Mouse (Mus musculus) heart, postnatal 0 days (tissue): ENCODE measurements around the gene Il17re. TPM values are rescaled to one million over a fixed set of nuclear protein-coding genes. Genes with fewer than 3 reads are reported as not detected.
A peak's percentile ranks its signal among the peaks of the same experiment; 100 is the strongest.

Experiments used
- ATAC-seq: fragments of 200-750 bp; cut with Nextera tagmentation; 2 replicates; pipeline ENCODE4 v1.8.0; 2017; ENCODE audit warnings: low read depth, moderate number of reproducible peaks, moderate library complexity; ENCODE audit not compliant: insufficient read depth
- DNase-seq: peaks from one replicate; pipeline ENCODE4 v3.0.0-alpha.2; 2016; ENCODE audit warnings: low spot score
- H3K27ac ChIP-seq: fragments of 300-500 bp; sonication (generic); 2 replicates; pipeline ENCODE4 v1.5.1; 2014; ENCODE audit warnings: low read depth, mild to moderate bottlenecking
- H3K27me3 ChIP-seq: fragments of 300-500 bp; sonication (generic); 2 replicates; pipeline ENCODE4 v1.6.1; 2014; ENCODE audit warnings: low read length, mixed read lengths; ENCODE audit not compliant: control insufficient read depth, insufficient read depth
- H3K36me3 ChIP-seq: fragments of 300-500 bp; sonication (generic); replicated peaks from 2 replicates; pipeline ENCODE4 v1.6.1; 2014; ENCODE audit warnings: low read length, mixed read lengths; ENCODE audit not compliant: control insufficient read depth, insufficient read depth
- H3K4me1 ChIP-seq: fragments of 300-500 bp; sonication (generic); 2 replicates; pipeline ENCODE4 v1.6.1; 2014; ENCODE audit warnings: antibody characterized with exemption; ENCODE audit not compliant: control insufficient read depth, insufficient read depth
- H3K4me2 ChIP-seq: fragments of 300-500 bp; sonication (generic); 2 replicates; pipeline ENCODE4 v1.6.1; 2014; ENCODE audit warnings: low read depth, mild to moderate bottlenecking, low read length, moderate library complexity
- H3K4me3 ChIP-seq: fragments of 300-500 bp; sonication (generic); 2 replicates; pipeline ENCODE4 v1.5.1; 2014; ENCODE audit warnings: low read depth, low read length
- H3K9ac ChIP-seq: fragments of 300-500 bp; sonication (generic); replicated peaks from 2 replicates; pipeline ENCODE4 v1.6.1; 2014; ENCODE audit warnings: low read depth, low read length, mixed read lengths
- H3K9me3 ChIP-seq: fragments of 300-500 bp; sonication (generic); replicated peaks from 2 replicates; pipeline ENCODE4 v1.6.1; 2016; ENCODE audit warnings: low read length; ENCODE audit not compliant: control insufficient read depth
- CTCF ChIP-seq: IDR thresholded peaks from 2 replicates; pipeline ENCODE4 v1.5.1; 2016; ENCODE audit warnings: antibody characterized with exemption, control low read depth, low read depth
- EP300 ChIP-seq: IDR thresholded peaks from 2 replicates; pipeline ENCODE4 v1.6.1; 2016; ENCODE audit warnings: antibody characterized with exemption, low read depth
- WGBS: fragments of 180-500 bp; shearing (Covaris S2); extraction: QIAGEN DNeasy Blood & Tissue Kit; methylation state at CpG from one replicate; pipeline ENCODE4 v1.1.7; 2014; 5-methylcytosine and 5-hydroxymethylcytosine counted together
- polyA plus RNA-seq: library from polyadenylated mRNA; unstranded; fragments of >200 nt; fragmentation: Nextera tagmentation; extraction: Ambion mirVana; gene quantifications from 2 replicates; pipeline ENCODE4 v1.2.1, GENCODE M21; 2015
- total RNA-seq: library from RNA; depleted of rRNA; stranded (reverse); fragments of >200 nt; gene quantifications from 2 replicates; pipeline ENCODE4 v1.2.3, GENCODE M21; 2014; ENCODE audit warnings: low replicate concordance

Gene Il17re
- total and polyA plus RNA-seq, 2 experiments from 2014 or later, result 0.85 to 2.2 TPM

GRCm38 (mm10) chr6:113443091-113443490, 15.2 kb upstream of the Il17re start:
- Histone ChIP-seq H3K9me3 (no peaks in the 10 kb centered on the region), H3K4me2 (peak overlapping the region; percentile 98), H3K27ac (peak overlapping the region; percentile 63), H3K9ac (peak overlapping the region; percentile 94), H3K36me3 (peaks cover 20% of the 10 kb centered on the region), H3K4me1 (peaks cover 8% of the 10 kb centered on the region; the same call in 1 of the 2 replicates), H3K4me3 (peak overlapping the region; percentile 93), H3K27me3 (no peaks in the 10 kb centered on the region)
- 45% methylated on average over 12 of the region's 12 CpGs for WGBS
- ATAC-seq (no peak), DNase-seq (no peak)
- TF ChIP-seq CTCF (peak; percentile 19; the same call in 1 of the 2 replicates), EP300 (no peak)

- Histone ChIP-seq H3K9ac (no peak overlapping the region), H3K27me3 (no peaks in the 10 kb centered on the region), H3K4me3 (no peak overlapping the region), H3K4me1 (peaks cover 8% of the 10 kb centered on the region; the same call in 1 of the 2 replicates), H3K4me2 (no peak overlapping the region), H3K27ac (no peak overlapping the region), H3K9me3 (no peaks in the 10 kb centered on the region), H3K36me3 (peaks cover 26% of the 10 kb centered on the region)
- ATAC-seq (no peak), DNase-seq (no peak)
- WGBS, result 90% methylated on average over 6 of the region's 8 CpGs
- TF ChIP-seq CTCF (no peak), EP300 (no peak)
Measured at GRCm38 (mm10) chr6:113444207-113444965, 13.9 kb upstream of the Il17re start.

- Histone ChIP-seq H3K27me3 (no peaks in the 10 kb centered on the region), H3K4me2 (no peak overlapping the region), H3K9ac (no peak overlapping the region), H3K9me3 (no peaks in the 10 kb centered on the region), H3K36me3 (peaks cover 26% of the 10 kb centered on the region), H3K27ac (no peak overlapping the region), H3K4me3 (no peak overlapping the region), H3K4me1 (peaks cover 19% of the 10 kb centered on the region)
- ATAC-seq, result no peak
- WGBS, result 92% methylated on average over 4 of the region's 4 CpGs
- DNase-seq, result no peak
- TF ChIP-seq CTCF (no peak), EP300 (no peak)
Measured at GRCm38 (mm10) chr6:113447639-113448038, 10.6 kb upstream of the Il17re start.

GRCm38 (mm10) chr6:113451839-113452238, 6.4 kb upstream of the Il17re start:
- ATAC-seq, result peak; percentile 47; the same call in 1 of the 2 replicates
- no peaks in the 10 kb centered on the region for H3K9me3 ChIP-seq
- no peak overlapping the region for H3K4me3 ChIP-seq
- no peak overlapping the region for H3K9ac ChIP-seq
- peaks cover 19% of the 10 kb centered on the region for H3K36me3 ChIP-seq
- no peak overlapping the region for H3K4me2 ChIP-seq
- H3K27me3 ChIP-seq, result no peaks in the 10 kb centered on the region
- H3K4me1 ChIP-seq, result peaks cover 13% of the 10 kb centered on the region; the same call in 1 of the 2 replicates
- DNase-seq, result peak; percentile 15
- peak overlapping the region; percentile 34; the same call in 1 of the 2 replicates for H3K27ac ChIP-seq
- 31% methylated on average over 2 of the region's 2 CpGs for WGBS
- TF ChIP-seq EP300 (no peak), CTCF (no peak)

- H3K4me2 ChIP-seq, result no peak overlapping the region
- ATAC-seq, result no peak
- no peaks in the 10 kb centered on the region for H3K9me3 ChIP-seq
- H3K4me1 ChIP-seq, result peaks cover 13% of the 10 kb centered on the region; the same call in 1 of the 2 replicates
- no peak overlapping the region for H3K9ac ChIP-seq
- TF ChIP-seq CTCF, result no peak
- no peak for TF ChIP-seq EP300
- no peak overlapping the region for H3K27ac ChIP-seq
- 53% methylated on average over 5 of the region's 5 CpGs for WGBS
- H3K27me3 ChIP-seq, result no peaks in the 10 kb centered on the region
- no peaks in the 10 kb centered on the region for H3K36me3 ChIP-seq
- no peak overlapping the region for H3K4me3 ChIP-seq
- no peak for DNase-seq
Measured at GRCm38 (mm10) chr6:113455007-113455406, 3.3 kb upstream of the Il17re start.

- H3K4me1 ChIP-seq, result no peaks in the 10 kb centered on the region
- no peak for TF ChIP-seq CTCF
- no peak for TF ChIP-seq EP300
- no peak for ATAC-seq
- no peak for DNase-seq
- 53% methylated on average over 10 of the region's 10 CpGs for WGBS
- no peak overlapping the region for H3K27ac ChIP-seq
- H3K4me3 ChIP-seq, result no peak overlapping the region
- no peak overlapping the region for H3K9ac ChIP-seq
- no peak overlapping the region for H3K4me2 ChIP-seq
- no peaks in the 10 kb centered on the region for H3K27me3 ChIP-seq
- H3K36me3 ChIP-seq, result no peaks in the 10 kb centered on the region
- no peaks in the 10 kb centered on the region for H3K9me3 ChIP-seq
Measured at GRCm38 (mm10) chr6:113458635-113459034, 351 bp downstream of the Il17re start.
